Mouse (Mus musculus) forebrain, embryonic 13.5 days (tissue): Measurements from ENCODE around the gene Hyls1. TPM values are rescaled to one million over a fixed set of nuclear protein-coding genes. Genes with fewer than 3 reads are reported as not detected.
"Not testable (repeated sequence)": the region's sequence is repeated elsewhere in the genome, so short reads cannot be mapped to it uniquely, and the experiment has no call there.

Source experiments
- ATAC-seq: fragments of 200-750 bp; cut with Nextera tagmentation; 2 replicates; pipeline ENCODE4 v1.8.0; 2017
- H3K27ac ChIP-seq: fragments of 300-500 bp; sonication (generic); 2 replicates; pipeline ENCODE4 v1.5.1; 2015; ENCODE audit warnings: inconsistent platforms, mild to moderate bottlenecking, moderate library complexity
- H3K27me3 ChIP-seq: fragments of 300-500 bp; sonication (generic); 2 replicates; pipeline ENCODE4 v1.6.1; 2015; ENCODE audit warnings: mild to moderate bottlenecking, inconsistent platforms
- H3K36me3 ChIP-seq: fragments of 300-500 bp; sonication (generic); 2 replicates; pipeline ENCODE4 v1.6.1; 2015; ENCODE audit warnings: mild to moderate bottlenecking, inconsistent platforms; ENCODE audit not compliant: poor library complexity, severe bottlenecking
- H3K4me1 ChIP-seq: fragments of 300-500 bp; sonication (generic); 2 replicates; pipeline ENCODE4 v1.6.1; 2015; ENCODE audit warnings: inconsistent platforms
- H3K4me2 ChIP-seq: fragments of 300-500 bp; sonication (generic); 2 replicates; pipeline ENCODE4 v1.6.1; 2015; ENCODE audit warnings: inconsistent platforms, mild to moderate bottlenecking, moderate library complexity
- H3K4me3 ChIP-seq: fragments of 300-500 bp; sonication (generic); 2 replicates; pipeline ENCODE4 v1.5.1; 2015; ENCODE audit warnings: mild to moderate bottlenecking, inconsistent platforms
- H3K9ac ChIP-seq: fragments of 300-500 bp; sonication (generic); 2 replicates; pipeline ENCODE4 v1.6.1; 2015; ENCODE audit warnings: mild to moderate bottlenecking, inconsistent platforms
- H3K9me3 ChIP-seq: fragments of 300-500 bp; sonication (generic); replicated peaks from 2 replicates; pipeline ENCODE4 v1.6.1; 2016; ENCODE audit warnings: inconsistent platforms
- WGBS: fragments of 180-500 bp; shearing (Covaris S2); methylation state at CpG from one replicate; pipeline ENCODE4 v1.1.7; 2015; 5-methylcytosine and 5-hydroxymethylcytosine counted together
- polyA plus RNA-seq: library from polyadenylated mRNA; unstranded; fragments of >200 nt; fragmentation: Nextera tagmentation; extraction: Ambion mirVana; gene quantifications from 2 replicates; pipeline ENCODE4 v1.2.1, GENCODE M21; 2015

The Hyls1 gene
- polyA plus RNA-seq = 29.0 and 29.7 TPM in 2 replicates

DNA sequence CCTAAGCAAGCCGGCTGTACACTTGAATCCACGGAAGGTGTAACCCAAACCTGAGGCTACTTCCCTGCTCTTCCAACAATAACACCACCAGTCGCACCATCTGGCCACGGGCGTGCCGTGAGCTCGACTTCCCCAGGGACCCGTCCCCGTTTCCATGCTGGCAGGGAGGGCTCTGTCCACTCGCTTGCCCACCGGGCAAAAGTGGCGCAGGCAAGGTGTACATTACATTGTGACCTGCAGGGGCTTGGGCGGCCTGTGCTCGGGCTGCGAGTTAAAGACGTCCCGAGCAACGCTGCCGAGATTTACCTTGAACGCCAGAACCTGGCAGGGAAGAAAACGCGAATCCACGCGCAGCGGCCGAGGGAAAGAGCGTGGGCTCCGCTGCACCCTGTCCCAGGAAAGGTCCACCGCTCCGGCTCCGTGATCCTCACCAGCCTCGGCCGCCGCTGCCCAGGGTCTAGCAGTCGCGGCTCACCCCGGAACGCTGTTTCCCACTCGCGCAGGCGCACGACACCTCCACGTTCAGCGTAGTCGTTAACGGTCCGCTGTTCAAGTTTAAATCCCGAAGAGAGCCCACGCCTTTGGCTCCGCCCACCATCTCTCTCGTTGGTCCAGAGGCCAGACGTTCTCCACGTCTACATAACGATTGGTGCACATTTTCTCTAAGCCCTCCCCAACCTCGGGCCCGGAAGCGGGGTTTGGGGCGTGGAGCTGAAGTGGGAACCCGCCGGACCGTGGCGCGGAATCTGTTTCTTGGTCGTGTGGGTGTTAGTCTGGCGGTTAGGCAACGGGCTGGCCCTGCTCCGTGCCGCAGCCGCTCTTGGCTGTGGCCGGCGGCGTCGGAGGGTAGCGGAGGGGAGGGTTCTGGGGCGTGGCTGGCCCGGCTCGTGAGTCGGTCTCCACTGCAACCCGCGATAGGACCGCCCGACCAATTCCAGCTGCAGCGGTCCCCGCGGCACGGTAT is at the start of gene Hyls1, which contains the start of gene Pate2:
Gene Hyls1, minus strand, starts transcription at position 828 of the 964 bp plus-strand sequence.
Gene Pate2, plus strand, starts transcription at position 714 of the 964 bp plus-strand sequence.
- Histone ChIP-seq H3K27me3 (peaks cover 13% of the 10 kb centered on the region), H3K9me3 (no peaks in the 10 kb centered on the region), H3K27ac (peak within 1 kb of the TSS; percentile 87), H3K4me2 (peak within 1 kb of the TSS; percentile 75), H3K4me3 (peak within 1 kb of the TSS; percentile 73), H3K4me1 (peaks cover 28% of the 10 kb centered on the region), H3K36me3 (peaks cover 34% of the 10 kb centered on the region), H3K9ac (peak within 1 kb of the TSS; percentile 84)
- ATAC-seq = peak; percentile 99
- WGBS = under 1% methylated on average over 82 of the region's 86 CpGs

DNA sequence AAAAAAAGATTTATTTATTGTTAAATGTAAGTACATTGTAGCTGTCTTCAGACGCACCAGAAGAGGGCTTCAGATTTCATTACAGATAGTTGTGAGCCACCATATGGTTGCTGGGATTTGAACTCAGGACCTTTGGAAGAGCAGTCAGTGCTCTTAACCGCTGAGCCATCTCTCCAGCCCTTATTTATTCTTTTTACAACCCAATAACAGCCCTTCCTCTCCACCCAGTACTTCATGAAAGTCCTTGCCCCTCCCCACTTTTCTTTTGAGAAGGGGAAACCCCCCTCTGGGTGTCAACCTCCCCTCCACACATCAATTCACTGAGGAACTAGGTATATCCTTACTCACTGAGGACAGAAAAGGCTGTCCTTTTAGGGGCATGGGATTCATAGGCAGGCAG is 46.6 kb upstream of the Hyls1 start:
- ATAC-seq, H3K36me3 ChIP-seq, H3K4me1 ChIP-seq, H3K27me3 ChIP-seq, H3K4me2 ChIP-seq, H3K27ac ChIP-seq, H3K4me3 ChIP-seq, H3K9me3 ChIP-seq, H3K9ac ChIP-seq: not testable (repeated sequence)
- 78% methylated on average over 2 of the region's 2 CpGs for WGBS

DNA sequence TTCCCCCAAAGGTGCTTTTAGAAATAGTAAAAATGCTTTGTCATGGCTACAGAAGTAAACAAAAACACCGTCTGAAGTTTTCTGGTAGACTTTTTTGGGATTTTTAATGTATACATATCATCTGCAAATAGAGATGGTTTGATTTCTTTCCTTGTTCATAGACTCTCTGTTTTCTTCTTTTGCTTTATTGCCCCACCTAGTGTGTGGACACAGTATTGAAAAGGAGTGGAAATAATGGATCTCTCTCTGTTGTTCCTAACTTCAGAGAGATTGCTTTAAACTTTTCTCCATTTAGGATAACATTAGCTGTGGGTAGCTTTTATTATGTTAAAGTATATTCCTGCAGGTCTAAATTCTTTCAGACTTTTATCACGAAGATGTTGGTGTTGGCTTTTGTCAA is 43.8 kb upstream of the Hyls1 start:
- Histone ChIP-seq H3K9ac (no peak overlapping the region), H3K4me2 (no peak overlapping the region), H3K4me1 (no peaks in the 10 kb centered on the region), H3K4me3 (no peak overlapping the region), H3K9me3 (no peaks in the 10 kb centered on the region), H3K27me3 (no peaks in the 10 kb centered on the region), H3K27ac (no peak overlapping the region), H3K36me3 (no peaks in the 10 kb centered on the region)
- 29% methylated on average over 2 of the region's 2 CpGs for WGBS
- no peak for ATAC-seq

DNA sequence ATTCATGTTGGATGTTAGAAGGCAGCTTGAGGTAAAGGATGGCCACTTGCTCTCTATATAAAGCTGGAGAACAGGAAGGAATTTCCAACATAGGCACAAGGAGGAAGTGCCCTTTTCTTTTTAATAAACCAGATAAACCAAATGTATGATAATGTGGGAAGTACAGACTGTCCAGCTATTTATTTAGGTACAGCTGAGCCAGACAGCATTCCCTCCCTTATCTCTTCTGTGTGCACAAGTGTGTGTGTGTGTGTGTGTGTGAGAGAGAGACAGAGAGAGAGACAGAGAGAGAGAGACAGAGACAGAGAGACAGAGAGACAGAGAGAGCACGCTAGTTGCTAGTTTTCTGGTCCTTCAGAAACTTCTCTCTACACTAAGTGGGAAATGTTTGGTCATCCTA is 41.6 kb upstream of the Hyls1 start, which contains the start of gene Pate4:
Gene Pate4, minus strand, starts transcription at position 101 of the 400 bp plus-strand sequence.
- ATAC-seq = no peak
- no peaks in the 10 kb centered on the region for H3K36me3 ChIP-seq
- H3K27me3 ChIP-seq = no peaks in the 10 kb centered on the region
- H3K4me2 ChIP-seq = no peak within 1 kb of the TSS
- WGBS = 80% methylated on average over 1 of the region's 1 CpGs
- no peak within 1 kb of the TSS for H3K4me3 ChIP-seq
- H3K4me1 ChIP-seq = no peaks in the 10 kb centered on the region
- no peak within 1 kb of the TSS for H3K27ac ChIP-seq
- no peaks in the 10 kb centered on the region for H3K9me3 ChIP-seq
- no peak within 1 kb of the TSS for H3K9ac ChIP-seq

DNA sequence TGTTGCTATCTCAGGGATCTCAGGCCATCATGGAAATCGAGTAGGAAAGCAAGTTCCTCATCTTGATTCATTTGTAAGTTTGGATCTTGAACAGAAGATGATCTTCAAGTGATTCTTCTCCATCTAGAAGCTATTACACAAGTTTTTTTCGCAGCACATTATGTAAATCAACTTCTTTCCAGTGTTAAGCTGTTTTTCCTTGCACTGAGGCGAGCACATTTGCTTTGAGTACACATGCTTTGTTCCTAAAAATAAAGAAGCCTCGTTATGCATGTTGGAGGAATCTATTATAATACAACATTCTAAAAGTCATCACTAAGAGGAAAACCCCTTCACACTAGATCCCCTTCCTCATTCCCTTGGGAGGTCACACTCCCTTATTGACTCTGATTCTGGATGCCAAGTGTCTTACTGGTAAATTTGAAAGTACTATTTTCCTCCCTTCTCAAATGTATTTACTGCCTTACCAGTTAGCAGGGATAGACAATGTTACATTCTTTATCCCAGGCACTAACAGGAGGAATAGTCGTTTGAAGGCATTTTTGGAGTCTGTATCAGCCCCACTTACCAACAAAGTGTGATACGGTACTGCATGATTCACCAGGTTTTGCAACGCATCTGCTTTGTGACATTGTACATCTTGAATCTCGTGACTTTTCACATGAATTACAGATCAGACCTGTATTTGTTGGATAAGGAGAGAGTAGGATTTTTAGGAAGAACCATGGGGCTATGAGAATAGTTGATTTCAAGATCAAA is 37.6 kb upstream of the Hyls1 start:
- Histone ChIP-seq H3K27me3 (no peaks in the 10 kb centered on the region), H3K4me2 (no peak overlapping the region), H3K9ac (no peak overlapping the region), H3K4me3 (no peak overlapping the region), H3K27ac (no peak overlapping the region), H3K36me3 (no peaks in the 10 kb centered on the region), H3K4me1 (no peaks in the 10 kb centered on the region), H3K9me3 (no peaks in the 10 kb centered on the region)
- no peak for ATAC-seq
- 59% methylated on average over 8 of the region's 8 CpGs for WGBS

DNA sequence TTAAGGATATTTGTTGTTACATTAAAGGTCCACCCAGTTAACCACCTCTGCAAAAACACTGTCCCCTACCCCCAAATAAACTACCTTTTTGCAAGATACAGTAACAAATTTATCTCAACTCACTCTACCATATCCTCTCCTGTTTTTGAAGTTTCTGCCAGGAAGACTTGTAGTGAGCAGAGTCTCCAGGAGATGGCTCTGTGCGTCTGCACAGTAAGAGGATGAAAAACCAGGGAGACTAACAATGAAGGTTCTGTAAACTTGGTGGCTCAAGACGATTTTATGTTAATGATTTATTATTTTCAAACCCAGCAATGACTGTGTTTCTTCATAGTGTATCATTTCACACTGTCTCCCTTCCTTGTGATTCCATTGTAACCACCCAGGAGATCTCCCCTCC is 22.7 kb upstream of the Hyls1 start:
- no peaks in the 10 kb centered on the region for H3K4me1 ChIP-seq
- WGBS = 16% methylated on average over 2 of the region's 2 CpGs
- no peak overlapping the region for H3K27ac ChIP-seq
- no peaks in the 10 kb centered on the region for H3K27me3 ChIP-seq
- ATAC-seq = no peak
- H3K9ac ChIP-seq = no peak overlapping the region
- H3K4me3 ChIP-seq = no peak overlapping the region
- H3K36me3 ChIP-seq = no peaks in the 10 kb centered on the region
- no peaks in the 10 kb centered on the region for H3K9me3 ChIP-seq
- no peak overlapping the region for H3K4me2 ChIP-seq

DNA sequence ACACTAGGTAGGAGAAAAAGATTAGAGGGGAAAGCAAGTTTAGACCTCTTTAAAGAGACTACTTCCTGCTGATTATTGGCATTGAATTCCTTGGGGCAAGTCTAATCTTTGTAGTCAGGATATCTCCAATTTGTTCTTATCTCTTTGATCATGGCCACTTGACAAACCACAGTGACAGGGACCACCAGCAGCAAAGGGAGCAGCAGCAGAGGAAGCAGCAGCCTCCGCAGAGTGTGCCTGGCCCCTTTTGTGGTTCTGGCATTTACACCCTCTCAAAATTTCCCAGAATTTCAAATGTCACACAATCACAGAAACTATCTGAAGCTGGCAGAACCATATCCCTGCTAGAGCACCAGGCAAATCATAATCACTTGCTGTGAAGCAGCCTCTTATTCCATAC is 17.5 kb upstream of the Hyls1 start:
- Histone ChIP-seq H3K27ac (no peak overlapping the region), H3K36me3 (no peaks in the 10 kb centered on the region), H3K9me3 (no peaks in the 10 kb centered on the region), H3K4me2 (no peak overlapping the region), H3K4me1 (no peaks in the 10 kb centered on the region), H3K27me3 (no peaks in the 10 kb centered on the region), H3K4me3 (no peak overlapping the region), H3K9ac (no peak overlapping the region)
- no peak for ATAC-seq
- 66% methylated on average over 1 of the region's 1 CpGs for WGBS

DNA sequence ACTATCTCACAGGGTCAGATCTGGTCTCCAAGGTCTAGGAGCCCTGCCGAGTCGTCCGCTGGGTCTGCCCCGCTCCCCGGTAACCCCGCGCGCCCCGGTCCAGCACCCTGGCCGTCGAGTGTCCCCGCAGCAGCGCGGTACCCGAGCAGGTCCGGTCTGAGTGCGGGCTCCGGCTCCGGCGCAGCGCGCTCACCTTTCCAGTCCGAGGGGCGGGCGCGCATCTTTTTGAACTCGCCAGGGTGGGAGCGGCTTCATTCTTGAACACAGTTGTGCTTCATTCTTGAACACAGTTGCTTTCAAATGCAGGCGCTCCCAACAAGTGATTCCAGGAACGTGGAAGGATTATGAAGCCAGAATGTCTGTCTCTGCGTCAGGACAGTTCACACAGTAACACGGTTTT is 4.2 kb upstream of the Hyls1 start:
- H3K4me2 ChIP-seq = peak overlapping the region; percentile 62
- WGBS = 2% methylated on average over 32 of the region's 32 CpGs
- no peak for ATAC-seq
- H3K27me3 ChIP-seq = peaks cover 15% of the 10 kb centered on the region
- no peaks in the 10 kb centered on the region for H3K36me3 ChIP-seq
- H3K9me3 ChIP-seq = no peaks in the 10 kb centered on the region
- peak overlapping the region; percentile 56 for H3K9ac ChIP-seq
- H3K27ac ChIP-seq = no peak overlapping the region
- peaks cover 14% of the 10 kb centered on the region; the same call in 1 of the 2 replicates for H3K4me1 ChIP-seq
- H3K4me3 ChIP-seq = peak overlapping the region; percentile 35

DNA sequence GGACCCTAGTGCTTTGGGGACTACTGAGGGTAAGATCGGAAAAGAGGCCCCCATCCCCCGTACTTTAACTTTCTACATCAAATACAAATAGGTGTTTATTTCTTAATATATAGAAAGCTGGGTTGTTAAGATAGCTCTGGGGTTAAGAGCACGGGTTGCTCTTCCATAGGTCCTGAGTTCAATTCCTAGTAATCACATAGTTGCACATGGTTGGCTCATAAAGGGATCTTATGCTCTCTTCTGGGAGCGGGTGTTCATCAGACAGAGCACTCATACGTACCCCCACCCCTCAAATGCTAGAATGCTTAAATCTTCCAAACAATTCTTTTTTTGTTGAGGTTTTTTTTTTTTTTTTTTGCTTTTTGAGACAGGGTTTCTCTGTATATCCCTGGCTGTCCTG is 465 bp upstream of the Hyls1 start:
- peak overlapping the region; percentile 63 for H3K4me2 ChIP-seq
- peaks cover 15% of the 10 kb centered on the region for H3K27me3 ChIP-seq
- 0 out of 2 replicates have a peak overlapping the region, but pooled peaks have one; percentile 87 for H3K27ac ChIP-seq
- ATAC-seq = peak; percentile 9
- peak overlapping the region; percentile 73 for H3K4me3 ChIP-seq
- H3K4me1 ChIP-seq = peaks cover 28% of the 10 kb centered on the region
- WGBS = 9% methylated on average over 5 of the region's 5 CpGs
- peak overlapping the region; percentile 73 for H3K9ac ChIP-seq
- H3K36me3 ChIP-seq = peaks cover 26% of the 10 kb centered on the region
- no peaks in the 10 kb centered on the region for H3K9me3 ChIP-seq

DNA sequence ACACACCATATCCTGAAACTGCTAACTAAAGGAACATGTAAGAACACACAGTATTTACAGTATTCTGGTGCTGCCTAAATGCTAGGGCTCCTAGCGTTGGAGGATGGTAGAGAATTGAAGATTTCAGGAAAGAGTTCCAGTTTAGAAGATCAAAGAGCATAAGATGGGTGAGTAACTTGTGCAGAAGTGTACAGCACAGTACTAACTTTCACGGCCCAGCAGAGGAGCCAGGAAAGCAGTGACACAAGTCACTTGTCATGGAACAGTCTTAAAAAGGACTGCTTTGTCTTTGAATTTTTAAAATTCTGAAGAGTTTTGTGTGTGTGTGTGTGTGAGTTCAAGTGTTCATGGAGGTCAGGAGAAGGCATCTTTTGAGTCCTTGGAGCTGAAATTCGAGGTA is 2.2 kb downstream of the Hyls1 start:
- H3K36me3 ChIP-seq = peaks cover 42% of the 10 kb centered on the region
- no peak overlapping the region for H3K27ac ChIP-seq

DNA sequence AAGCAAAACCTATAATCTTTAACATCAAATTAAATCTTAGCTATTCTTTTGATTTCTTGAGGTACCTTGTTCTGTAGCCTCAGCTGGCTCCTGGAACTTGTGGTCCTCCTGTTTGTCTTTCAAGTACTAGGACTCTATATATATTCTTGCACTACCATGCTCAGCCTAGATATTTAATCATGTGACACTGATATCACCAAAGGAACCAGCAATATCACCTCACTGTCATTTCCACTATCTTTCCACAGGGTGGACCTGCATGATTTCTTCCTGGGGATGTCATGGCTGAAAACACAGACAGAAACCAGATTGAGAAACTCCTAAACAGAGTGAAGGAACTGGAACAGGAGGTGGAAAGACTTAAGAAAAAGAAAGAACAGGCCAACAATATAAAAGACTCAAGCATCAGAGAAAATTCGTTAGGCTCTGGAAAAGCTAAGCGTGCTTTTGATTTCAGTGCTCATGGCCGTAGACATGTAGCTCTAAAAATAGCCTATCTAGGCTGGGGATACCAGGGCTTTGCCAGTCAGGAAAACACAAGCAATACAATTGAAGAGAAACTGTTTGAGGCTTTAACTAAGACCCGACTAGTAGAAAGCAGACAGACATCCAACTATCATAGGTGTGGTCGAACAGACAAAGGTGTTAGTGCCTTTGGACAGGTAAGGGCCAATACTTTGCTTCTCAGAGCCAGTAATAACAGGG is 5.5 kb downstream of the Hyls1 start:
- ATAC-seq = no peak
- Histone ChIP-seq H3K36me3 (peaks cover 55% of the 10 kb centered on the region), H3K4me3 (no peak overlapping the region), H3K4me2 (no peak overlapping the region), H3K9ac (no peak overlapping the region), H3K27me3 (no peaks in the 10 kb centered on the region), H3K27ac (no peak overlapping the region), H3K4me1 (peaks cover 24% of the 10 kb centered on the region), H3K9me3 (no peaks in the 10 kb centered on the region)
- WGBS = 92% methylated on average over 5 of the region's 5 CpGs

More for the DNA sequence above, 2.2 kb downstream of the Hyls1 start:
- peak overlapping the region; percentile 34; the same call in 1 of the 2 replicates for H3K4me2 ChIP-seq
- H3K27me3 ChIP-seq = no peaks in the 10 kb centered on the region
- H3K4me3 ChIP-seq = 0 out of 2 replicates have a peak overlapping the region, but pooled peaks have one; percentile 73
- no peaks in the 10 kb centered on the region for H3K9me3 ChIP-seq
- no peak for ATAC-seq
- peaks cover 24% of the 10 kb centered on the region for H3K4me1 ChIP-seq
- no peak overlapping the region for H3K9ac ChIP-seq
- WGBS = 88% methylated on average over 3 of the region's 3 CpGs
